Mouse (Mus musculus) MEL (cell line): Measurements from ENCODE around the gene Srp72. TPM values are rescaled to one million over a fixed set of nuclear protein-coding genes. Genes with fewer than 3 reads are reported as not detected.

Experiments used
- DNase-seq: peaks from one replicate; pipeline ENCODE4 v3.0.0; 2011; ENCODE audit warnings: low read depth, low spot score
- H3K27ac ChIP-seq: 2 replicates; pipeline ENCODE4 v1.5.1; 2012; ENCODE audit warnings: low read depth, mild to moderate bottlenecking, control low read depth, low read length, moderate library complexity; ENCODE audit not compliant: control insufficient read depth
- H3K27me3 ChIP-seq, 2 experiments: fragments of 150-350 bp in 1 of 2; sonication (generic) in 1 of 2; 2 replicates each; pipeline ENCODE4 v1.6.1; 2012; ENCODE audit warnings: low read length in 2 of 2, mild to moderate bottlenecking in 2 of 2, improper control_type of control experiment in 1 of 2, moderate library complexity in 1 of 2; ENCODE audit not compliant: insufficient read depth in 2 of 2, control insufficient read depth in 1 of 2
- H3K36me3 ChIP-seq, 2 experiments: 2 replicates each; pipeline ENCODE4 v1.6.1; 2012 to 2014; ENCODE audit warnings: low read length in 2 of 2, improper control_type of control experiment in 1 of 2, inconsistent platforms in 1 of 2, mild to moderate bottlenecking in 1 of 2; ENCODE audit not compliant: insufficient read depth in 2 of 2, control insufficient read depth in 1 of 2
- H3K4me1 ChIP-seq, 2 experiments: fragments of 150-350 bp in 1 of 2; sonication (generic) in 1 of 2; 2 replicates each; pipeline ENCODE4 v1.6.1; 2012; ENCODE audit warnings: low read length in 2 of 2, improper control_type of control experiment in 1 of 2, mild to moderate bottlenecking in 1 of 2; ENCODE audit not compliant: insufficient read depth in 2 of 2, control insufficient read depth in 1 of 2
- H3K4me3 ChIP-seq, 2 experiments: fragments of 150-350 bp in 1 of 2; sonication (generic) in 1 of 2; 2 replicates each; pipeline ENCODE4 v1.5.1; 2012; ENCODE audit warnings: low read depth in 2 of 2, low read length in 2 of 2, mild to moderate bottlenecking in 2 of 2, moderate library complexity in 2 of 2, control low read depth in 1 of 2, improper control_type of control experiment in 1 of 2; ENCODE audit not compliant: control insufficient read depth in 1 of 2, insufficient read depth in 1 of 2
- H3K79me2 ChIP-seq: 2 replicates; pipeline ENCODE4 v1.6.1; 2012; ENCODE audit warnings: mild to moderate bottlenecking, low read length, moderate library complexity; ENCODE audit not compliant: control insufficient read depth, poor library complexity, insufficient read depth
- H3K9ac ChIP-seq: 2 replicates; pipeline ENCODE4 v1.6.1; 2012; ENCODE audit warnings: low read depth, mild to moderate bottlenecking, control low read depth, low read length, moderate library complexity; ENCODE audit not compliant: control insufficient read depth, poor library complexity, severe bottlenecking
- H3K9me3 ChIP-seq: fragments of 150-350 bp; sonication (generic); replicated peaks from 2 replicates; pipeline ENCODE4 v1.6.1; 2012; ENCODE audit warnings: mild to moderate bottlenecking, low read length, improper control_type of control experiment, moderate library complexity; ENCODE audit not compliant: insufficient read depth
- BHLHE40 ChIP-seq: IDR thresholded peaks from 2 replicates; pipeline ENCODE4 v1.6.1; 2012; ENCODE audit warnings: low read depth, mild to moderate bottlenecking, inconsistent platforms, low read length, improper control_type of control experiment, borderline replicate concordance
- CHD1 ChIP-seq: IDR thresholded peaks from 2 replicates; pipeline ENCODE4 v1.6.1; 2012; ENCODE audit warnings: low read depth, mild to moderate bottlenecking, inconsistent platforms, low read length, improper control_type of control experiment
- CHD2 ChIP-seq: IDR thresholded peaks from 2 replicates; pipeline ENCODE4 v1.6.1; 2011; ENCODE audit warnings: low read length, improper control_type of control experiment
- E2F4 ChIP-seq: IDR thresholded peaks from 2 replicates; pipeline ENCODE4 v1.6.1; 2011; ENCODE audit warnings: low read depth, low read length, improper control_type of control experiment, borderline replicate concordance
- ELF1 ChIP-seq: IDR thresholded peaks from 2 replicates; pipeline ENCODE4 v1.6.1; 2014; ENCODE audit warnings: low read depth, mild to moderate bottlenecking, inconsistent platforms, low read length, improper control_type of control experiment, moderate library complexity
- EP300 ChIP-seq, 2 experiments: IDR thresholded peaks; 2 replicates each; pipeline ENCODE4 v1.6.1; 2011; ENCODE audit warnings: improper control_type of control experiment in 2 of 2, low read length in 2 of 2, low read depth in 1 of 2, mild to moderate bottlenecking in 1 of 2
- ETS1 ChIP-seq: IDR thresholded peaks from 2 replicates; pipeline ENCODE4 v1.6.1; 2012; ENCODE audit warnings: low read depth, mild to moderate bottlenecking, inconsistent platforms, low read length, improper control_type of control experiment, moderate library complexity
- GABPA ChIP-seq: IDR thresholded peaks from 2 replicates; pipeline ENCODE4 v1.6.1; 2012; ENCODE audit warnings: low read depth, mild to moderate bottlenecking, inconsistent platforms, low read length, improper control_type of control experiment, moderate library complexity
- GATA1 ChIP-seq: IDR thresholded peaks from 2 replicates; pipeline ENCODE4 v1.6.1; 2011; ENCODE audit warnings: low read depth, low read length, improper control_type of control experiment
- MAX ChIP-seq: IDR thresholded peaks from 2 replicates; pipeline ENCODE4 v1.6.1; 2011; ENCODE audit warnings: low read length, improper control_type of control experiment
- MAZ ChIP-seq: IDR thresholded peaks from 2 replicates; pipeline ENCODE4 v1.6.1; 2012; ENCODE audit warnings: low read depth, mild to moderate bottlenecking, inconsistent platforms, low read length, improper control_type of control experiment
- MEF2A ChIP-seq: IDR thresholded peaks from 2 replicates; pipeline ENCODE4 v1.6.1; 2014; ENCODE audit warnings: low read depth, mild to moderate bottlenecking, inconsistent platforms, low read length, improper control_type of control experiment; ENCODE audit not compliant: poor library complexity, insufficient replicate concordance, severe bottlenecking; ENCODE audit errors: extremely low read depth
- MYB ChIP-seq: IDR thresholded peaks from 2 replicates; pipeline ENCODE4 v1.6.1; 2011; ENCODE audit warnings: mild to moderate bottlenecking, low read depth, low read length, improper control_type of control experiment
- MYC ChIP-seq: IDR thresholded peaks from 2 replicates; pipeline ENCODE4 v1.6.1; 2011; ENCODE audit warnings: low read depth, mild to moderate bottlenecking, low read length, improper control_type of control experiment, moderate library complexity
- NRF1 ChIP-seq: IDR thresholded peaks from 2 replicates; pipeline ENCODE4 v1.6.1; 2014; ENCODE audit warnings: low read depth, mild to moderate bottlenecking, inconsistent platforms, low read length, improper control_type of control experiment, moderate library complexity; ENCODE audit not compliant: poor library complexity, insufficient read depth, severe bottlenecking
- POLR2A ChIP-seq, 2 experiments: IDR thresholded peaks; 2 replicates each; pipeline ENCODE4 v1.6.1; 2011 to 2012; ENCODE audit warnings: low read length in 2 of 2, mild to moderate bottlenecking in 2 of 2, control low read depth in 1 of 2, improper control_type of control experiment in 1 of 2, low read depth in 1 of 2, moderate library complexity in 1 of 2; ENCODE audit not compliant: control insufficient read depth in 1 of 2, insufficient read depth in 1 of 2, poor library complexity in 1 of 2
- RAD21 ChIP-seq: IDR thresholded peaks from 2 replicates; pipeline ENCODE4 v1.6.1; 2011; ENCODE audit warnings: mild to moderate bottlenecking, low read depth, low read length, improper control_type of control experiment
- RCOR1 ChIP-seq: IDR thresholded peaks from 2 replicates; pipeline ENCODE4 v1.6.1; 2012; ENCODE audit warnings: low read depth, mild to moderate bottlenecking, inconsistent platforms, low read length, improper control_type of control experiment
- SIN3A ChIP-seq: IDR thresholded peaks from 2 replicates; pipeline ENCODE4 v1.6.1; 2012; ENCODE audit warnings: low read length, improper control_type of control experiment, inconsistent platforms
- SMC3 ChIP-seq: IDR thresholded peaks from 2 replicates; pipeline ENCODE4 v1.6.1; 2011; ENCODE audit warnings: low read depth, low read length, improper control_type of control experiment
- TAL1 ChIP-seq: IDR thresholded peaks from 2 replicates; pipeline ENCODE4 v1.6.1; 2012; ENCODE audit warnings: mild to moderate bottlenecking, inconsistent platforms, low read length, moderate library complexity, mixed read lengths
- TBP ChIP-seq: IDR thresholded peaks from 2 replicates; pipeline ENCODE4 v1.8.0; 2011; ENCODE audit warnings: low read depth, low read length, improper control_type of control experiment
- TCF12 ChIP-seq: IDR thresholded peaks from 2 replicates; pipeline ENCODE4 v1.6.1; 2014; ENCODE audit warnings: low read depth, mild to moderate bottlenecking, inconsistent platforms, low read length, improper control_type of control experiment, moderate library complexity
- UBTF ChIP-seq: IDR thresholded peaks from 2 replicates; pipeline ENCODE4 v1.6.1; 2012; ENCODE audit warnings: low read depth, mild to moderate bottlenecking, inconsistent platforms, low read length, improper control_type of control experiment, moderate library complexity, borderline replicate concordance; ENCODE audit not compliant: insufficient read depth
- USF2 ChIP-seq, 2 experiments: IDR thresholded peaks; 2 replicates each; pipeline ENCODE4 v1.6.1; 2011 to 2012; ENCODE audit warnings: improper control_type of control experiment in 2 of 2, low read length in 2 of 2, borderline replicate concordance in 1 of 2, inconsistent platforms in 1 of 2, low read depth in 1 of 2, mild to moderate bottlenecking in 1 of 2; ENCODE audit not compliant: insufficient read depth in 1 of 2
- ZC3H11A ChIP-seq: IDR thresholded peaks from 2 replicates; pipeline ENCODE4 v1.6.1; 2012; ENCODE audit warnings: low read depth, mild to moderate bottlenecking, inconsistent platforms, low read length, improper control_type of control experiment
- ZKSCAN1 ChIP-seq: IDR thresholded peaks from 2 replicates; pipeline ENCODE4 v1.6.1; 2012; ENCODE audit warnings: low read depth, mild to moderate bottlenecking, inconsistent platforms, low read length, improper control_type of control experiment, moderate library complexity
- ZMIZ1 ChIP-seq: IDR thresholded peaks from 2 replicates; pipeline ENCODE4 v1.6.1; 2012; ENCODE audit warnings: low read depth, mild to moderate bottlenecking, inconsistent platforms, low read length, improper control_type of control experiment, moderate library complexity
- polyA plus RNA-seq, 2 experiments: library from polyadenylated mRNA; stranded (reverse) in 1 of 2; unstranded in 1 of 2; fragments of >175 nt in 1 of 2; fragments of >200 nt in 1 of 2; gene quantifications; 2 replicates each; pipeline versions ENCODE4 v1.2.1 to v1.2.4; 2012; ENCODE audit warnings: low replicate concordance in 2 of 2, low read depth in 1 of 2; ENCODE audit not compliant: insufficient read length in 2 of 2, insufficient read depth in 1 of 2, missing spikeins in 1 of 2
- total RNA-seq: library from RNA; depleted of rRNA; stranded (reverse); fragments of 300-350 nt; gene quantifications from 2 replicates; pipeline ENCODE4 v1.2.3, GENCODE M21; 2012

Srp72 gene
- total and polyA plus RNA-seq, 3 experiments, result 87.1 to 231 (median 140) TPM

DNA sequence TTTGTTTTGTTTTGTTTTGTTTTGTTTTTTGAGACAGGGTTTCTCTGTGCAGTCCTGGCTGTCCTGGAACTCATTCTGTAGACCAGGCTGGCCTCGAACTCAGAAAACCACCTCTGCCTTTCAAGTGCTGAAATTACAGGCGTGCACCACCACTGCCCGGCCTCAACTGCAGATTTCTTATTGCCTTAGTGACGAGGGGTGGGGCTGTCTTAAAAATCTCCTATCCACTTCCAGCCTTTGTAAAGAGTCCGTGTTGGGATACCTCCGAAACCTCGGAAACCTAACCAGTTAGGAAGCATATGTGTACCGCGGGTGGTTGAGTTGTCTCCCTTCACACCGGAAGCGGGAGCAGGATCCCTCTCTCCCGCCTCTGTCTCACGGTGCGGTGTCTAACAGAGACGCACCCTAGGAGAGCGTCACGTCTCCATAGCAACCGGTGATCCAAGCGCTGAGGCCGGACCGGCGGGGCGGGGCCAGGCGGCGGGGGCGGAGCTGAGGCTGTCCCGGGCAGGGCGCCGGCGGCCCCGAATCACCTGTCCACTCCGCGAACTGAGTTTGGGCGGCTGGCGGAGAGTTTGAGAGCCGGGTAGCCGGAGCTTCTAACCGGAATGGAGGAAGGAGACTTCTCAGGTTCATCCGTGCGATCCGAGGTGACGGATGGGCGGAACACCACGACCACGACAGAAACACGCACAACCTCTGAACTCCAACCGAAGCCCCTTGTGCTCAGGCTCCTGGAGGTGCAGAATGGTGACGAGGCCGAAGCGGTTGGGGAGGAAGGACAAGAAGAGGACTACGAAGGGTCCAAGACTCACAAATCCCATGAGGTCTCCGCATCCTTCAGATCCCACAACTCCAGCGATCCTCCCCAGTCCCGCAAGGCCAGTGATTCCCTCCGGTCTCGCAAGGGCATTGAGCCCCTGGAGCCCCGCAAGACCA, 41.3 kb downstream of the Srp72 start, which contains the start of gene Thegl:
TSS of gene Thegl (plus strand) at position 480 of the 939 bp plus-strand sequence.
- Histone ChIP-seq H3K27me3 (no peaks in the 10 kb centered on the region), H3K79me2 (no peaks in the 10 kb centered on the region), H3K4me3 (no peak within 1 kb of the TSS), H3K27ac (no peak within 1 kb of the TSS), H3K4me1 (peaks cover 5% of the 10 kb centered on the region in 2 experiments; a peak in 3 of 4 replicates), H3K9me3 (no peaks in the 10 kb centered on the region), H3K36me3 (peaks cover 0 to 13% of the 10 kb centered on the region in 2 experiments; a peak in 2 of 4 replicates), H3K9ac (no peak within 1 kb of the TSS)
- TF ChIP-seq GABPA (no peak), SMC3 (no peak), MYB (no peak), TCF12 (no peak), RAD21 (no peak), ZKSCAN1 (no peak), TBP (no peak), BHLHE40 (no peak), MYC (no peak), NRF1 (no peak), RCOR1 (no peak), CHD2 (no peak), SIN3A (no peak), USF2 (IDR thresholded peaks at IDR 0.05; ENCODE audit: borderline replicate concordance in 1 of 2, insufficient read depth in 1 of 2, low read depth in 1 of 2, low read length in 2 of 2) (no peak), ETS1 (no peak), POLR2A (IDR thresholded peaks at IDR 0.05; ENCODE audit: control insufficient read depth in 1 of 2, insufficient read depth in 1 of 2, low read depth in 1 of 2, low read length in 2 of 2, poor library complexity in 1 of 2) (no peak), ZMIZ1 (no peak), TAL1 (no peak), MAX (no peak)
- no peak for DNase-seq

DNA sequence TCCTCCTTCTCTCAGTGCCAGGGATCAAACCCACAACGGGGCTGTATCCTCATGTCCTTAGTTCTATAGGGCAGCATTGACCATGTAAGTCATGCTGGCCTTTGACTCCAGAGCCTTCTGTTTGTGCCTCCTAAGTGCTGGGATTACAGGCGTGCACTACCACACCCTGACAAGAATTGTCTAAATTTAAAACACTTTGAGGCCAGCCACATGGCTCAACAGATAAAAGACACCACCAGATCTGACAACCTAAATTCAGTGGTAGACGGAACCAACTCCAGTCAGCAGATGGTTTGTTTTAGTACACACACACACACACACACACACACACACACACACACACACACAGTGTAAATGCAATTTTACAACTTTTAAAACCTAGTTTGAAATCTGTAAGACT, 53.6 kb downstream of the Srp72 start:
- H3K4me3 ChIP-seq, result no peak overlapping the region
- no peaks in the 10 kb centered on the region for H3K9me3 ChIP-seq
- H3K27ac ChIP-seq, result no peak overlapping the region
- H3K36me3 ChIP-seq, result no peaks in the 10 kb centered on the region
- H3K9ac ChIP-seq, result no peak overlapping the region
- H3K27me3 ChIP-seq, result no peaks in the 10 kb centered on the region
- DNase-seq, result peak; percentile 64
- peaks cover 3 to 6% of the 10 kb centered on the region in 2 experiments; a peak in 2 of 4 replicates for H3K4me1 ChIP-seq
- H3K79me2 ChIP-seq, result no peaks in the 10 kb centered on the region
- no peak for TF ChIP-seq NRF1
- TF ChIP-seq GATA1, result no peak
- no peak for TF ChIP-seq MAZ
- no peak for TF ChIP-seq CHD1
- peak; percentile 44 to 49; a peak in 3 of 4 replicates for TF ChIP-seq EP300 (IDR thresholded peaks at IDR 0.05; ENCODE audit: low read depth in 1 of 2, low read length in 2 of 2)
- no peak for TF ChIP-seq E2F4
- no peak for TF ChIP-seq USF2 (IDR thresholded peaks at IDR 0.05; ENCODE audit: borderline replicate concordance in 1 of 2, insufficient read depth in 1 of 2, low read depth in 1 of 2, low read length in 2 of 2)
- TF ChIP-seq BHLHE40, result no peak
- no peak for TF ChIP-seq GABPA
- TF ChIP-seq ZC3H11A, result no peak
- TF ChIP-seq MEF2A, result peak; percentile 30; the same call in 1 of the 2 replicates
- TF ChIP-seq TCF12, result peak; percentile 44; the same call in 1 of the 2 replicates
- no peak for TF ChIP-seq RCOR1
- no peak for TF ChIP-seq UBTF
- peak; percentile 40; the same call in 1 of the 2 replicates for TF ChIP-seq SIN3A
- no peak for TF ChIP-seq ELF1
